ENCODE assay signal across 7 mouse cellular contexts in the genomic region with DNA sequence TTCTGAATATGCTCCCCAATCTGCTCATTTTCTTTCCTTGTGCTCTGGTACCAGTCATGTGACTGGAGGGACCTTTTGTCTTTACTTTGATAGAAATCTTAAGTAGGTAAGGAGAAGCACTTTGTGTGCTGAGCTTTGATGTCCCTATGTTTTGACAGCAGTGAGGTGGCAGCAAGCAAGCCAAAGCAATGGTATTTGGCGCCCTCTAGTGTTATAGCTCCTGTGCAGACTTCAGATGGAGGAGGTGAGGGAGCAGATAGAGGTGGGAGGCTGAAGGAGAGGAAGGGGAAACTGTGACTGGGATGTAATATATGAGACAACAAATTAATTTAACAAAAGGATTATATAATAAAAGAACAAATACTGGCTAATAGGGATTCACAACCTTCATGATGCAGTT. TPM values are rescaled to one million over a fixed set of nuclear protein-coding genes. Genes with fewer than 3 reads are reported as not detected.
A peak's percentile ranks its signal among the peaks of the same experiment; 100 is the strongest.
DNase-seq lines count a peak whose midpoint lies in the region; ATAC-seq lines count a peak whose summit lies in the region.

No protein-coding gene starts in this region.

- H3K27ac ChIP-seq in hindbrain, embryonic 16.5 days (ENCODE audit: low read depth, low read length): no peak overlapping the region

- peak; percentile 80 for DNase-seq in R1 (ENCODE audit: low read depth, low spot score)
- DNase-seq in cerebellum, adult 11-12 months: peak; percentile 68
- peak; percentile 86 for DNase-seq in forelimb bud, embryonic 11.5 days (ENCODE audit: low read depth, low spot score)
- peak; percentile 36 to 66 for DNase-seq in layer of hippocampus, postnatal 25 days (ENCODE audit: extremely low spot score in 1 of 2, low spot score in 1 of 2)
- DNase-seq in lung, postnatal 4 days: peak; percentile 52 to 83
- DNase-seq in right cerebral cortex, postnatal 4 days: peak; percentile 59

- no peaks in the 10 kb centered on the region for H3K4me1 ChIP-seq in hindbrain, embryonic 16.5 days (ENCODE audit: control insufficient read depth, insufficient read depth, low read depth, low read length)

- no peaks in the 10 kb centered on the region for H3K9me3 ChIP-seq in hindbrain, embryonic 16.5 days (ENCODE audit: control insufficient read depth, low read length)

- peak; percentile 73; the same call in 1 of the 2 replicates for ATAC-seq in hindbrain, embryonic 16.5 days

- H3K36me3 ChIP-seq in hindbrain, embryonic 16.5 days (ENCODE audit: control insufficient read depth, insufficient read depth, low read length): no peaks in the 10 kb centered on the region

- no peak overlapping the region for H3K4me3 ChIP-seq in hindbrain, embryonic 16.5 days (ENCODE audit: low read length)

- H3K9ac ChIP-seq in hindbrain, embryonic 16.5 days (ENCODE audit: low read depth, low read length): no peak overlapping the region

- H3K27me3 ChIP-seq in hindbrain, embryonic 16.5 days (replicated peaks; ENCODE audit: control insufficient read depth, insufficient read depth, low read length): no peaks in the 10 kb centered on the region

- WGBS in hindbrain, embryonic 16.5 days: 0% methylated on average over 1 of the region's 1 CpGs

- H3K4me2 ChIP-seq in hindbrain, embryonic 16.5 days (ENCODE audit: low read length): no peak overlapping the region

RNA-seq across cellular contexts. Expression of a gene that starts 30.9 kb away (rescaled TPM):
- polyA plus RNA-seq in hindbrain, embryonic 16.5 days (2015; fragmentation: Nextera tagmentation; extraction: Ambion mirVana): 7.7 and 8.0 TPM in 2 replicates
- total RNA-seq in layer of hippocampus, postnatal 25 days (2021): 10 to 100 TPM; 47.8 to 67.4 TPM
